Mouse (Mus musculus) midbrain, postnatal 0 days (tissue): ENCODE results near the gene Bdkrb1. TPM values are rescaled to one million over a fixed set of nuclear protein-coding genes. Genes with fewer than 3 reads are reported as not detected.

Experiments used
- ATAC-seq: fragments of 200-750 bp; cut with Nextera tagmentation; 2 replicates; pipeline ENCODE4 v1.8.0; 2017; ENCODE audit warnings: moderate number of reproducible peaks, mild to moderate bottlenecking, moderate TSS enrichment, moderate library complexity; ENCODE audit not compliant: low FRiP score
- DNase-seq: peaks from one replicate; pipeline ENCODE4 v3.0.0-alpha.2; 2015; ENCODE audit warnings: low spot score
- H3K27ac ChIP-seq: fragments of 300-500 bp; sonication (generic); 2 replicates; pipeline ENCODE4 v1.5.1; 2014; ENCODE audit warnings: low read depth, mild to moderate bottlenecking, low read length, mixed read lengths
- H3K27me3 ChIP-seq: fragments of 300-500 bp; sonication (generic); 2 replicates; pipeline ENCODE4 v1.6.1; 2014; ENCODE audit warnings: low read length, control low read depth, mixed read lengths; ENCODE audit not compliant: insufficient read depth
- H3K36me3 ChIP-seq: fragments of 300-500 bp; sonication (generic); 2 replicates; pipeline ENCODE4 v1.6.1; 2014; ENCODE audit warnings: low read length, control low read depth, mixed read lengths; ENCODE audit not compliant: insufficient read depth
- H3K4me1 ChIP-seq: fragments of 300-500 bp; sonication (generic); 2 replicates; pipeline ENCODE4 v1.6.1; 2014; ENCODE audit warnings: mild to moderate bottlenecking, control low read depth, antibody characterized with exemption, low read length, mixed read lengths; ENCODE audit not compliant: insufficient read depth
- H3K4me2 ChIP-seq: fragments of 300-500 bp; sonication (generic); 2 replicates; pipeline ENCODE4 v1.6.1; 2014; ENCODE audit warnings: low read depth, mild to moderate bottlenecking, low read length, mixed read lengths; ENCODE audit not compliant: poor library complexity, severe bottlenecking
- H3K4me3 ChIP-seq: fragments of 300-500 bp; sonication (generic); 2 replicates; pipeline ENCODE4 v1.5.1; 2014; ENCODE audit warnings: low read depth, mild to moderate bottlenecking, low read length, moderate library complexity
- H3K9ac ChIP-seq: fragments of 300-500 bp; sonication (generic); replicated peaks from 2 replicates; pipeline ENCODE4 v1.6.1; 2014; ENCODE audit warnings: mild to moderate bottlenecking, low read length, moderate library complexity, mixed read lengths; ENCODE audit not compliant: poor library complexity, severe bottlenecking
- H3K9me3 ChIP-seq: fragments of 300-500 bp; sonication (generic); 2 replicates; pipeline ENCODE4 v1.6.1; 2016; ENCODE audit warnings: low read length, control low read depth
- CTCF ChIP-seq: IDR thresholded peaks from 2 replicates; pipeline ENCODE4 v1.5.1; 2016; ENCODE audit warnings: antibody characterized with exemption, mild to moderate bottlenecking
- WGBS: fragments of 180-500 bp; shearing (Covaris S2); extraction: QIAGEN DNeasy Blood & Tissue Kit; methylation state at CpG from one replicate; pipeline ENCODE4 v1.1.7; 2014; 5-methylcytosine and 5-hydroxymethylcytosine counted together
- polyA plus RNA-seq: library from polyadenylated mRNA; unstranded; fragments of >200 nt; fragmentation: Nextera tagmentation; extraction: Ambion mirVana; gene quantifications from 2 replicates; pipeline ENCODE4 v1.2.1, GENCODE M21; 2015
- total RNA-seq: library from RNA; depleted of rRNA; stranded (reverse); fragments of >200 nt; gene quantifications from 2 replicates; pipeline ENCODE4 v1.2.3, GENCODE M21; 2014; rRNA removed

Gene Bdkrb1
- 0.22 and 0.24 TPM in 2 replicates for total RNA-seq
- polyA plus RNA-seq = 0.19 and 0.25 TPM in 2 replicates

DNA sequence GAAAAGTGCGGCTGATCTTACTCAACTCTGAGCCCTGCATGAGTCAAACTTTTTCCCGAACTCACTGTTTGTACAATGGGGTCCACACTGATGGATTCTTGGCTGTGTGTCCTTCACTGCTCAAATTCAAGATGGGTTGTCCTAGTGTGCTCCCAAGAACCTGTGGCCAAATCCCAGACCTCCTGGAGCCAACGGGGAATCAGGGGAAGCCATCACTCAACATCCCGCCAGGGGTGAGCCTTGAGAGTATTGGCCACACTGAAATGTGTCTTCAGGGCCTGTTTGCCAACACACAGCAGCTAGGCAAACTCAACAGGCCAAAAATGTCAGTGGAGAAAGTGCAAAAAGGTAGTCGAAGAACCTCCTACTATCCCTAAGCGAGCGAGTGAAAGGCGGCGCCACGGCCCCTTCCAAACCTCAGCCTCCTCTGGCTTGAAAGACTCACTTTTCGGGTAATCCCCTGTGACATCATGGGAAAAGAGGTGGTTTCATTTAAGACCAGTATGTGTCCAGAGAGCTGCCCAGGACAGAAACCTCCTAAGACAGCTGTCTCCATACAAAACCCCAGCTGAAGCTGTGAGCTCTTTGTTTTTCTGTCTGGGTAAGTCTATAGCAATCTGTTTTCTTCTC, at the start of gene Bdkrb1:
Bdkrb1 (plus strand) TSS at position 505 of the 630 bp plus-strand sequence.
- Histone ChIP-seq H3K9me3 (no peaks in the 10 kb centered on the region), H3K27ac (no peak within 1 kb of the TSS), H3K4me3 (no peak within 1 kb of the TSS), H3K9ac (no peak within 1 kb of the TSS), H3K4me2 (no peak within 1 kb of the TSS), H3K4me1 (no peaks in the 10 kb centered on the region), H3K27me3 (no peaks in the 10 kb centered on the region), H3K36me3 (no peaks in the 10 kb centered on the region)
- ATAC-seq = no peak
- DNase-seq = no peak
- 82% methylated on average over 11 of the region's 11 CpGs for WGBS
- TF ChIP-seq CTCF = no peak

DNA sequence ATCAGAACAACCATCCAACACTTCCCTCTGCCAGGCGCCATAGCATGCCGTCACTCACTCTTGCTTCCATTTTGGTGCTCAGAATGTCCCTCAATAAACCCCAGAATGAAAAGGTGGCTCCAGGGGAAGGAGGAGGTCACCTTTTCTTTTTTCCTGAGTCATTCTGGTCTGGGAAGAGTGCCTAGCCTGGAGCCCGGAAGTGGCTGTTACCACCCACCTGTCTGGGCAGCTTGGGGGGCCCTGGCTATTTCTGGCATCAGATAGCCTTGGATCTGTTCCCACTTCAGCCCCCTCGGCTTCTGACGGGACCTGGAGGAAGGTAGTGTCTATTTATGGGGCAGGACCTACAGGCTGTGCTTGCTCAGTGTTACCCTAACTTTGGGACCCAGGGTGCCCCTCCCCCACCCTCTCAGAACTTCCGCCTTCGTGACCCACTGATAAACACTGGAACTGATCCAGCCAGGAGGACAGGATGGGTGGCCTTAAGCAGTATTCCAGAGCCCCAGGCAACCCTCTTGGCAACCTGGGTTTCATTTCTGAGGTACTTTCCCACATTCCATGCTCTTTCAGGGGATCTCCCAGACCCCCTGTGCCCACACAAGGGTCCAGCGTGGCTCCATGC, 48.6 kb upstream of the Bdkrb1 start:
- DNase-seq = no peak
- no peaks in the 10 kb centered on the region for H3K4me1 ChIP-seq
- no peak overlapping the region for H3K27ac ChIP-seq
- H3K4me3 ChIP-seq = no peak overlapping the region
- no peaks in the 10 kb centered on the region for H3K36me3 ChIP-seq
- no peak overlapping the region for H3K9ac ChIP-seq
- TF ChIP-seq CTCF = no peak
- no peaks in the 10 kb centered on the region for H3K9me3 ChIP-seq
- no peak overlapping the region for H3K4me2 ChIP-seq
- no peak for ATAC-seq
- WGBS = 77% methylated on average over 8 of the region's 8 CpGs
- no peaks in the 10 kb centered on the region; the same call in 1 of the 2 replicates for H3K27me3 ChIP-seq

DNA sequence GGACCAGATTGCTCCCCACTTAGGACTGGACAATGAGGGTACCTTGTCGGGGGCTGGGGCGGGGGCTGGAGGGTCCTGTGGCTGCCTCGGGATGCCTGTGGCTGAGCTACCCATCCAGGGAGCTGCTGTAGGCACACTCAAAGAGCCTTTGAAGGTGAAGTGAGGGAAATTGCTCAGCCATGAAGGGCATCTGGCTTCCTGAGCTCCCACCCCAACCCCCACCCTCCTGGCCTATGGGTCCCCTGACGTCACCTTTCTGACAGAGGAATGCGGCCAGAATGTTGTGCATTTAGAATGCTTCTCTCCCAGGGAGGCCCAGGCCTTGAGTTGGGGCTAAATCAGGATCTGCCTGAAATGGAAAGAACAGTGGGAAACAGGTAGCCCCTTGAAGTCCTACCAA, 47.7 kb upstream of the Bdkrb1 start:
- DNase-seq (no peak), ATAC-seq (no peak)
- Histone ChIP-seq H3K27me3 (no peaks in the 10 kb centered on the region; the same call in 1 of the 2 replicates), H3K4me2 (no peak overlapping the region), H3K4me3 (no peak overlapping the region), H3K27ac (no peak overlapping the region), H3K4me1 (no peaks in the 10 kb centered on the region), H3K36me3 (no peaks in the 10 kb centered on the region), H3K9me3 (no peaks in the 10 kb centered on the region), H3K9ac (no peak overlapping the region)
- no peak for TF ChIP-seq CTCF
- 75% methylated on average over 5 of the region's 5 CpGs for WGBS

DNA sequence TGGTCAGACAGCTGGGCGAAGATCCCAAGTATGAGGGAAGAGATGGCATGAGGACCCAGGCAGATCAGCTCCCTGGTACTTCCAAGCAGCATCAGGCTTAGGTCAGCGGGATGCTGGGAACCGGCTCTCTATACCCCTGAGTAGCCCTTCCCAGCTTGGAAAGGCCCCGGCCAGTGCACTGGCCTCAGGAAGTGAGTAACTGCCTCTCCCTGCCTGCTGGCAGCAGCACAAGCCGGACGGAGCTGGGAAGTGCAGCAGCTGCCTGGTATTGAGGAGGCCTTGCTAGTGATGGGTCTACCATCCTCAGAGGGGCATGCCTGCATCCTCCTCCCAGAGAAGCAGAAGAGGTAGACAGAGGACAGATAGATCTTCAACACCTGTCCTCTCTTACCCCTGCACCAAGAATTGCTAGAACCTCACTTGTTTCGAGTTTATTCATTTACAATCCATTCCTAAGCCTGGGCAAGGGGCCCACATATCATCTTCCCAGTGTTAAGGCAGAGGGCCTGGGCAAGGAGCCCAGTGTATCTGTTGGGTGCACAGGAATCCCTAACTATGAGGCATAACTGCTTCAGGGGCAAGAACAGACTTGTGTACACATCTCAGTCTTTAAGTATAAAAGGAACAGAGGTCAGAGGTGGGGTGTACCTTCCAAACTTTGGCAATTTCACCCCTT, 45.5 kb upstream of the Bdkrb1 start:
- DNase-seq (no peak), ATAC-seq (no peak)
- Histone ChIP-seq H3K4me2 (no peak overlapping the region), H3K27ac (no peak overlapping the region), H3K9me3 (no peaks in the 10 kb centered on the region), H3K4me1 (no peaks in the 10 kb centered on the region), H3K36me3 (no peaks in the 10 kb centered on the region), H3K4me3 (no peak overlapping the region), H3K27me3 (peaks cover 5% of the 10 kb centered on the region; the same call in 1 of the 2 replicates), H3K9ac (no peak overlapping the region)
- WGBS = 73% methylated on average over 7 of the region's 7 CpGs
- no peak for TF ChIP-seq CTCF

DNA sequence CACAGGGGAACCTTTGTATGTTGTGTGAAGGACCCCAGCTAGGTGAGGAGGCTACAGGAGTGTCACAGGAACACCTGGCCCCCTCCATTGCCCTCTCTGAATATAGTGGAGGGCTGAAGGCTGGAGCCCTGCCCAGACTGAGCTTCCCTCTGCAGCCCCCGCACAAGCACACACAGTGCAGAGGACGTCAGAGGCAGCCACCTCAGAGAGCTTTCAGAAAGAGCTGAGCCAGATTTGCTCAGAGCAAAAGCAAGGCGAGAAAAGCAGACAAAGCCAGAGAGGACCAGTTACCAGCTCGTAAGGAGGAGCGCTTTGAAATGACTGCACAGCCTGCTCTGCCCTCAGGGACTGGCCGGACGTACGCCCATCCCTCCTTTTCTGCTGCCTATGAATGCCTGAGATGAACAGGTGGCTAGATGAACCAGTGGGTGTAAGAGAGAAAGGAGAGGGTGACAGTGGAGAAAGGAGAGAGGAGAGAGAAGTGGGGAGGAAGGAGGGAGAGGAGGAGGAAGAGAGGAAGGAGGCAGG, 41.8 kb upstream of the Bdkrb1 start:
- Histone ChIP-seq H3K9ac (no peak overlapping the region), H3K9me3 (no peaks in the 10 kb centered on the region), H3K4me3 (no peak overlapping the region), H3K36me3 (no peaks in the 10 kb centered on the region), H3K4me1 (peaks cover 7% of the 10 kb centered on the region; the same call in 1 of the 2 replicates), H3K27ac (no peak overlapping the region), H3K27me3 (peaks cover 15% of the 10 kb centered on the region; the same call in 1 of the 2 replicates), H3K4me2 (no peak overlapping the region)
- DNase-seq (no peak), ATAC-seq (no peak)
- TF ChIP-seq CTCF = no peak
- WGBS = 39% methylated on average over 8 of the region's 8 CpGs
